Mouse (Mus musculus): ENCODE results near the gene Fgfr1op. TPM values are rescaled to one million over a fixed set of nuclear protein-coding genes. Genes with fewer than 3 reads are reported as not detected.
"Not testable (repeated sequence)": the region's sequence is repeated elsewhere in the genome, so short reads cannot be mapped to it uniquely, and the experiment has no call there.

Gene Fgfr1op
- polyA plus RNA-seq, 1 experiment from 2014 or later: 18.2 TPM

- WGBS (ENCODE audit: insufficient replicate concordance): under 1% methylated on average over 47 of the region's 67 CpGs
- Histone ChIP-seq H3K4me2 (peak within 1 kb of the TSS; percentile 72), H3K4me3 (peak within 1 kb of the TSS; percentile 67), H3K9ac (peak within 1 kb of the TSS; percentile 78)
- peak; percentile 98 for ATAC-seq
- H3K27ac ChIP-seq; H3K4me1 ChIP-seq; H3K9me3 ChIP-seq (replicated peaks); H3K27me3 ChIP-seq (replicated peaks); H3K36me3 ChIP-seq: not testable (repeated sequence)
Observed at GRCm38 (mm10) chr17:8147439-8148316, 17.6 kb upstream of the Fgfr1op start, which contains the start of the genes Gm49673 and Rnaset2a. Gene Gm49673 (minus strand): TSS chr17:8147788. Gene Rnaset2a (minus strand): TSS chr17:8148097.

DNA sequence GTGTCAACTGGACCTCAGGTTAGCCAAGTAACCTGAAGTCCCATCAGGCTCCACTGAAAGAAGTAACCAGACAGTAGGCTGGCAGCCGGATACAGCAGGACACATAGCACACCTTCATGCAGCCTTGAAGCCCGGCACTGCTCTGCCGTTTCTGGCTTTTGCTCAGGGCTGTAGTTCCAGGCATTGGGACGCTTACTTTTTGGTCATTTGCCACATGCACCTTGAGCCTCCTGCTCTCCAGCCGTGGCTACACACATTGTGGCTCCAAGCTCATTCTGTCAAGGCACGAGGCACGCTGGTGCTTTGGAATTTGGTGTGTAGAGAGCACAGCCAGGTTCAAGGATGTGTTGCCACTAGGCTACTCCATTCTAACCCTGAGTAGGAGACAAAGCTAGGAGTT is 10.3 kb upstream of the Fgfr1op start:
- WGBS (ENCODE audit: insufficient replicate concordance): 75% methylated on average over 7 of the region's 7 CpGs
- H3K4me2 ChIP-seq; H3K4me1 ChIP-seq; H3K27me3 ChIP-seq (replicated peaks); H3K4me3 ChIP-seq; H3K9me3 ChIP-seq (replicated peaks); H3K9ac ChIP-seq; H3K27ac ChIP-seq; ATAC-seq; H3K36me3 ChIP-seq: not testable (repeated sequence)

- H3K27ac ChIP-seq; H3K9ac ChIP-seq; ATAC-seq; H3K9me3 ChIP-seq (replicated peaks); H3K4me1 ChIP-seq; H3K36me3 ChIP-seq; H3K27me3 ChIP-seq (replicated peaks); H3K4me3 ChIP-seq; H3K4me2 ChIP-seq: not testable (repeated sequence)
- 80% methylated on average over 1 of the region's 8 CpGs for WGBS (ENCODE audit: insufficient replicate concordance)
Observed at GRCm38 (mm10) chr17:8155982-8156381, 9.3 kb upstream of the Fgfr1op start.

- H3K27me3 ChIP-seq (replicated peaks); H3K4me2 ChIP-seq; H3K4me1 ChIP-seq; H3K36me3 ChIP-seq; H3K9me3 ChIP-seq (replicated peaks); H3K9ac ChIP-seq; H3K4me3 ChIP-seq; ATAC-seq; H3K27ac ChIP-seq: not testable (repeated sequence)
- WGBS (ENCODE audit: insufficient replicate concordance): no CpG with 5 or more reads among the region's 1 CpGs
Observed at GRCm38 (mm10) chr17:8158627-8159026, 6.7 kb upstream of the Fgfr1op start.

- H3K27me3 ChIP-seq (replicated peaks); H3K27ac ChIP-seq; H3K4me3 ChIP-seq; H3K9ac ChIP-seq; H3K4me1 ChIP-seq; H3K9me3 ChIP-seq (replicated peaks); H3K36me3 ChIP-seq; ATAC-seq; H3K4me2 ChIP-seq: not testable (repeated sequence)
- 46% methylated on average over 2 of the region's 3 CpGs for WGBS (ENCODE audit: insufficient replicate concordance)
Observed at GRCm38 (mm10) chr17:8160969-8161368, 4.3 kb upstream of the Fgfr1op start.

GRCm38 (mm10) chr17:8165608-8165945 is 276 bp downstream of the Fgfr1op start:
- Histone ChIP-seq H3K9ac (peak overlapping the region; percentile 79), H3K27ac (peak overlapping the region; percentile 56; the same call in 1 of the 2 replicates), H3K4me3 (peak overlapping the region; percentile 68), H3K36me3 (peaks cover 20% of the 10 kb centered on the region), H3K4me2 (peak overlapping the region; percentile 58)
- not testable (repeated sequence) for ATAC-seq; H3K9me3 ChIP-seq (replicated peaks); H3K27me3 ChIP-seq (replicated peaks); H3K4me1 ChIP-seq
- WGBS (ENCODE audit: insufficient replicate concordance): 0% methylated on average over 38 of the region's 42 CpGs

- H3K27me3 ChIP-seq (replicated peaks); H3K9me3 ChIP-seq (replicated peaks); H3K4me1 ChIP-seq; H3K27ac ChIP-seq; ATAC-seq: not testable (repeated sequence)
- H3K4me2 ChIP-seq: peak overlapping the region; percentile 58
- peak overlapping the region; percentile 68 for H3K4me3 ChIP-seq
- peaks cover 23% of the 10 kb centered on the region for H3K36me3 ChIP-seq
- 0% methylated on average over 11 of the region's 11 CpGs for WGBS (ENCODE audit: insufficient replicate concordance)
- peak overlapping the region; percentile 79 for H3K9ac ChIP-seq
Observed at GRCm38 (mm10) chr17:8165977-8166376, 676 bp downstream of the Fgfr1op start.

- H3K27ac ChIP-seq; H3K9me3 ChIP-seq (replicated peaks); ATAC-seq; H3K27me3 ChIP-seq (replicated peaks); H3K4me1 ChIP-seq: not testable (repeated sequence)
- Histone ChIP-seq H3K4me2 (peak overlapping the region; percentile 58), H3K4me3 (peak overlapping the region; percentile 68), H3K9ac (peak overlapping the region; percentile 79; the same call in 1 of the 2 replicates), H3K36me3 (peaks cover 28% of the 10 kb centered on the region)
- WGBS (ENCODE audit: insufficient replicate concordance): 59% methylated on average over 2 of the region's 3 CpGs
Observed at GRCm38 (mm10) chr17:8166454-8166853, 1.2 kb downstream of the Fgfr1op start.

- H3K4me3 ChIP-seq; H3K4me1 ChIP-seq; ATAC-seq; H3K27me3 ChIP-seq (replicated peaks); H3K9ac ChIP-seq; H3K4me2 ChIP-seq; H3K27ac ChIP-seq; H3K9me3 ChIP-seq (replicated peaks): not testable (repeated sequence)
- peaks cover 38% of the 10 kb centered on the region for H3K36me3 ChIP-seq
- WGBS (ENCODE audit: insufficient replicate concordance): 79% methylated on average over 7 of the region's 8 CpGs
Observed at GRCm38 (mm10) chr17:8167436-8167835, 2.1 kb downstream of the Fgfr1op start.

GRCm38 (mm10) chr17:8170331-8170730 is 5.0 kb downstream of the Fgfr1op start:
- Histone ChIP-seq H3K36me3 (peaks cover 65% of the 10 kb centered on the region), H3K9me3 (replicated peaks) (no peaks in the 10 kb centered on the region), H3K4me1 (0 out of 2 replicates have a peak, but pooled peaks cover 3% of the 10 kb centered on the region), H3K4me3 (no peak overlapping the region), H3K27ac (no peak overlapping the region), H3K27me3 (replicated peaks) (no peaks in the 10 kb centered on the region), H3K4me2 (no peak overlapping the region), H3K9ac (no peak overlapping the region)
- WGBS (ENCODE audit: insufficient replicate concordance): 75% methylated on average over 7 of the region's 7 CpGs
- no peak for ATAC-seq

- H3K4me1 ChIP-seq: 0 out of 2 replicates have a peak, but pooled peaks cover 3% of the 10 kb centered on the region
- H3K4me3 ChIP-seq: no peak overlapping the region
- H3K9me3 ChIP-seq (replicated peaks): no peaks in the 10 kb centered on the region
- no peak overlapping the region for H3K27ac ChIP-seq
- no peak overlapping the region for H3K9ac ChIP-seq
- peaks cover 72% of the 10 kb centered on the region for H3K36me3 ChIP-seq
- no peak overlapping the region for H3K4me2 ChIP-seq
- ATAC-seq: no peak
- WGBS (ENCODE audit: insufficient replicate concordance): 69% methylated on average over 4 of the region's 4 CpGs
- H3K27me3 ChIP-seq (replicated peaks): no peaks in the 10 kb centered on the region
Observed at GRCm38 (mm10) chr17:8171081-8171480, 5.8 kb downstream of the Fgfr1op start.

- no peak for ATAC-seq
- Histone ChIP-seq H3K27ac (no peak overlapping the region), H3K9me3 (replicated peaks) (no peaks in the 10 kb centered on the region), H3K36me3 (peaks cover 89% of the 10 kb centered on the region), H3K4me2 (no peak overlapping the region), H3K4me1 (no peaks in the 10 kb centered on the region), H3K27me3 (replicated peaks) (no peaks in the 10 kb centered on the region), H3K4me3 (no peak overlapping the region), H3K9ac (no peak overlapping the region)
- 86% methylated on average over 5 of the region's 5 CpGs for WGBS (ENCODE audit: insufficient replicate concordance)
Observed at GRCm38 (mm10) chr17:8177090-8177489, 11.8 kb downstream of the Fgfr1op start.
